Mouse (Mus musculus): ENCODE measurements around the gene Sh2d5.

Sh2d5 gene

GRCm38 (mm10) chr4:138250088-138250960 is at the start of gene Sh2d5, which contains the start of gene Kif17:
TSS of gene Sh2d5 (plus strand) at chr4:138250403.
TSS of gene Kif17 (plus strand) at chr4:138250435.
- DNase-seq (ENCODE audit: low spot score in 2 of 2): peak; percentile 94 to 95

GRCm38 (mm10) chr4:138200769-138201168 is 49.4 kb upstream of the Sh2d5 start:
- DNase-seq (ENCODE audit: low spot score in 2 of 2): no peak

GRCm38 (mm10) chr4:138201696-138202095 is 48.5 kb upstream of the Sh2d5 start:
- DNase-seq (ENCODE audit: low spot score in 2 of 2): no peak

- no peak for DNase-seq (ENCODE audit: low spot score in 2 of 2)
These were observed 40.1 kb upstream of the Sh2d5 start for GRCm38 (mm10) chr4:138210116-138210515.

GRCm38 (mm10) chr4:138213861-138214260 is 36.3 kb upstream of the Sh2d5 start:
- no peak for DNase-seq (ENCODE audit: low spot score in 2 of 2)

GRCm38 (mm10) chr4:138215671-138216199 is 34.5 kb upstream of the Sh2d5 start:
- no peak for DNase-seq (ENCODE audit: low spot score in 2 of 2)

GRCm38 (mm10) chr4:138216200-138216890 is 33.9 kb upstream of the Sh2d5 start, which contains the start of gene Hp1bp3:
TSS of gene Hp1bp3 (plus strand) at chr4:138216296.
- DNase-seq (ENCODE audit: low spot score in 2 of 2): peak; percentile 81 to 82

GRCm38 (mm10) chr4:138216891-138217392 is 33.3 kb upstream of the Sh2d5 start:
- peak; percentile 99 for DNase-seq (ENCODE audit: low spot score in 2 of 2)

GRCm38 (mm10) chr4:138217441-138217840 is 32.8 kb upstream of the Sh2d5 start:
- no peak for DNase-seq (ENCODE audit: low spot score in 2 of 2)

GRCm38 (mm10) chr4:138217951-138218685 is 32.1 kb upstream of the Sh2d5 start:
- no peak for DNase-seq (ENCODE audit: low spot score in 2 of 2)

GRCm38 (mm10) chr4:138219331-138219730 is 30.9 kb upstream of the Sh2d5 start:
- DNase-seq (ENCODE audit: low spot score in 2 of 2): no peak

- DNase-seq (ENCODE audit: low spot score in 2 of 2): no peak
These were observed 29.4 kb upstream of the Sh2d5 start for GRCm38 (mm10) chr4:138220761-138221160.

GRCm38 (mm10) chr4:138221406-138221805 is 28.8 kb upstream of the Sh2d5 start:
- DNase-seq (ENCODE audit: low spot score in 2 of 2): no peak

GRCm38 (mm10) chr4:138222396-138222795 is 27.8 kb upstream of the Sh2d5 start:
- no peak for DNase-seq (ENCODE audit: low spot score in 2 of 2)

- no peak for DNase-seq (ENCODE audit: low spot score in 2 of 2)
These were observed 26.6 kb upstream of the Sh2d5 start for GRCm38 (mm10) chr4:138223623-138224022.

- peak; percentile 83 to 91 for DNase-seq (ENCODE audit: low spot score in 2 of 2)
These were observed 3.2 kb upstream of the Sh2d5 start for GRCm38 (mm10) chr4:138246756-138247665.

- peak in 1 of 2 experiments; percentile 50 for DNase-seq (ENCODE audit: low spot score in 2 of 2)
These were observed 1.6 kb downstream of the Sh2d5 start for GRCm38 (mm10) chr4:138251819-138252218.

- DNase-seq (ENCODE audit: low spot score in 2 of 2): no peak
These were observed 2.0 kb downstream of the Sh2d5 start for GRCm38 (mm10) chr4:138252231-138252630.

- no peak for DNase-seq (ENCODE audit: low spot score in 2 of 2)
These were observed 7.0 kb downstream of the Sh2d5 start for GRCm38 (mm10) chr4:138257116-138257687.

GRCm38 (mm10) chr4:138258663-138259062 is 8.5 kb downstream of the Sh2d5 start:
- DNase-seq (ENCODE audit: low spot score in 2 of 2): no peak
